Mouse (Mus musculus): ENCODE measurements around the gene Tcf25. TPM values are rescaled to one million over a fixed set of nuclear protein-coding genes. Genes with fewer than 3 reads are reported as not detected.

Tcf25 gene
- total RNA-seq, 4 experiments from 2014 or later = 466 to 571 (median 498) TPM

DNA sequence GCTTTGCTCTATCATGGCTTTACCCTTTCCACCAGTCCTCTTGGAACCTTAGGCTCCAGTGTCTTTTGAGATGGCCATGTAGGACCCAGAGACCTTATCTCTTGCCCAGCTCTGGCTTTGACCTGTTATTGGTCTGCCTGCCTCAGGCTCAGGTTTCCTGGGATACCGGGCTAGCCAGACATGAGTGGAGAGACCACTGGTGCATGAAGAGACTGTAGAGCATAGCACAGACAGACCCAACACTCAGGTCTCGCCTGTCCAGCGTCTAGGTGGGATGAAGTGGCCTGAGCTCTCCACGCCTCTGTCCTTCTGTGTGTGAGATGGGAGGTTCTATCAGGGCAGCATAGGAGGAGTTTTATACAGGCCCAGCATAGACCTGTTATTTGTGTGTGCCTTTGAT, 24.5 kb upstream of the Tcf25 start:
- DNase-seq (ENCODE audit: low spot score in 2 of 2) = no peak

DNA sequence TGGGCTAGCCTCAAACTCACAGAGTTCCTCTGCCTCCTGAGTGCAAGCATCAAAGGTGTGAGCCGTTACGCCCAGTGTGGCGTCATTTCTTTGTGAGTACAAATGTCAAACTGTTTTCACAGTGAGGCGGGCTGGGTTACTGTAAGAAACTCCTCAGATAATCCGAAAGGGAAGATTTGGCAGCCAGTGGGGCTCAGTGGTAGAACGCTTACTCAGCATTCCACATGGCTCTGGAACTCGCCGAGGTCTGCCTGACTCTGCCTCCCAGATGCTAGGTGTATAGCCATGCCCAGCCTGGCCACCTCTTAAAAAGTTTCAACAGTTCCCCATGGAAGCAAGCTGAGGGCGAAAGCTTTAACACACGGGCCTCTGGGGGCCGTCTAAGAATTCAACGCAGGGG, 21.4 kb upstream of the Tcf25 start:
- no peak for DNase-seq (ENCODE audit: low spot score in 2 of 2)

DNA sequence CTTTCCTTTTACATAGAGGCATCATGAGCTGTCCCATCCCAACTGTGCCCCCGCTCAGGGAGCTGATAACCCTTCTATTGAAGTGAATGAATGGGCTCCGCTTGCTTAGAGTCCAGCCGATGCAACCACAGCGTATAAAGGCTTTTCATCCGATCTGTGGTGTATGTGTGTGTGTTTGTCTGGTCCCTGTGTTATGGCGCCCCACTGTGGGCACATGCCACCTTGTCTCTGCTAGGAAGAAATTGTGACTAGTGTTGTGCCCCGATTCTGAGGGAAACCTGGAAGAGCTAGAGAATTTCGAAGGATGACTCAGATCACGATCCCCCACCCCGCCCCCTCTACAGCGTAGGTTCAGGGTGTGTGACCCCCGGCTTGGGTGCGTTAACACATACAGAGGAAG, 20.8 kb upstream of the Tcf25 start:
- DNase-seq (ENCODE audit: low spot score in 2 of 2) = peak in 1 of 2 experiments; percentile 36

DNA sequence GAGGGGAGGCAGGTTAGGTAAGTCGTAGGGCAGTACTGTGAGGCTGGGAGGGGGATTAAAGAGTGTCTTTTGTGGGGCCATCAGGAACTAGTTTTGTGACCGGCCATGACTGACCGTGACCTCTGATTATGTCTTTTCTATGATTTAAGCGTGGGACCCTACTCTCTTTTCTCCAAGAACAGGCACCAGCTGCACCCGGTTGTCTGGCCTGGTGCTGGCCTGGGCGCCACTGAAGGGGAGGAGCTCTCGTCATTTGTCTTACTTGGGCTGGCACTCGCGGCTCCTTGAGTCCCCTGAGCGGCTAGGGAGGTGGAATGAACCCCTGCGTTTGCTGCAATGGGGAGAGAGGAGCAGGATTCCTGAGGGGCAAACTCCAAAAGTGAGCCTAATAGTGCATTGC, 20.3 kb upstream of the Tcf25 start:
- DNase-seq (ENCODE audit: low spot score in 2 of 2) = no peak

DNA sequence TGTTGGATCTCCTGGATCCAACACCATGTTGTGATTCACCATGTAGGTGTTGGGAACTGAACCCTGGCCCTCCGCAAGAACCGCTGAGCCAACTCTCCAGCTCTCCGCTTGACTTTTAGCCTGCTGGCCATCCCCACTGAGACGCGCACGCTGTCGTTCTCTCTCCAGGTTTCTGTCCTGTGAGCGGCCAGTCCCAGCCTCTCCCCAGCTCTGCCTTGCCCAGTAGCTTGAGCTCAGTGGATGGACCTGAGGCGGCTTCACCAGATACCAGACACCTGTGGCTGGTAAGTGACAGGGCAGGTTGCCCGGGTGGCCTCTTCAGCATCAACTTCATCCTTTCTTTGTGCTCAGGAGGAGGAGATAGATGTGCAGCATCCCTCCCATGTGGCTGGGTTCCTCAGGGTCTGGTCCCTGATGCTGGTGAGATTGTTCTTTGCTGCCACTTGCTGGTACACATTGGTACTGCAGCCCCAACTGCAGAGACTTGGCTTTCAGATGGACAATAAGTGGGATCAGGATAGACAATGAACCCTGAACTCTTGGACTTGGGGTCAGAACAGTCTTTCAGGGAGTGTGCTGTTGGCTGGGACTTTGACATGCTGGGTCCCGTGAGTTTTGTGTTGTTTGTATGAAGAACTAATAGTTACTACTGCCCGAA, 12.3 kb upstream of the Tcf25 start:
- DNase-seq (ENCODE audit: low spot score in 2 of 2) = peak; percentile 48 to 88

DNA sequence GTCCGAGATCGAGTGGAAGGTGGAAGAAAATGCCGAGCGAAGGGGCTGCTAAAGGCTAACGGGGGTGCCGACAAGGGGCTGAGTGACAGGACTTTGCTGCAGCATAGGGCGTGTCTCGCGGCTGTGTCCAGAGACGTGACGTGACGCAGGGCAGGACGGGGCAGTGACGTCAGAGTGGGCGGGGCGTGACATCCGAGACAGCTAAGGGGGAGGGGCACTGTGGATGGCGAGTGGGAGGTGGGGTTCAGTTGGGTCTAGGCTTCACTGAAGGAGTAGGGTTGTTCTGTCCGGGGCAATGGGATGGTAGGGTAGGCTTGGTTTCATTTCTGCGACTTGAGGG, 656 bp downstream of the Tcf25 start:
- DNase-seq (ENCODE audit: low spot score in 2 of 2) = peak; percentile 90 to 93

DNA sequence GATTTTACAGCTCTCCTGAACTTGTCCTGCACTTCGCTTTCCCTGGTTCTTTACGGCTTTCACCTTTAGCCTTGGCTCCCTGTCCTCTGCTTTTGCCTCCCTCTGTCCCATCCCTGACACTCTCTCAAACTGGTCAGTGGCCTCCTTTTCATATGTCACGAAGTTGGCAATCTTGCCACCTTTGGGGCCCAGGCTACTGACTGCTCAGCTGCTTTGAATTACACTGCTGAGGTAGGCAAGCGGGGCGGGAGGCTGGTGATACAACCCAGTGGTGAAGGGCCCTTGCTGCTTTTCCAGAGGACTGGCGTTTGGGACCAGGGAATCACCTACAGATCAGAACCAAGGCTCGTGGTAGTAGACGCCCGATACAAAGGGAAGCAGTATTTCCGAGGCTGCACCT, 2.1 kb downstream of the Tcf25 start:
- DNase-seq (ENCODE audit: low spot score in 2 of 2) = no peak

DNA sequence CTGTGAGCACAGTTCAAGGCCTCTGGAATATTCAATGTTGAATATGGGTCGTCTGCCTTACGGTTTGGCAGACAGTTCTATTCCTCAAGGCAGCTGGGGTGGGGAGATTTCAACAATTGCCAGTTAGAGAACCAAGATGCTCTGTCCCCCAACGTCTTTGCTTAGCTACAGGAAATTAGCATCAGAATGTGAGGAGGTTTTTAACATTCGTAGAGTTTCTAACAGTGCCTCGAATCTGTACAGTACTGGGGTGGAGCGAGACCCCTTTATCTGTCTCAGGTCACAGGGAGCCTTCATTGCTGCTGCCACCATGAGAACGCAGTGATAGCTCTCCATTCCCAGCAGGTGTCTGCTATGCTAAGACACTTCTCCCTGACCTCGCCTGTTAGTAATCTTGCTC, 2.6 kb downstream of the Tcf25 start:
- no peak for DNase-seq (ENCODE audit: low spot score in 2 of 2)

DNA sequence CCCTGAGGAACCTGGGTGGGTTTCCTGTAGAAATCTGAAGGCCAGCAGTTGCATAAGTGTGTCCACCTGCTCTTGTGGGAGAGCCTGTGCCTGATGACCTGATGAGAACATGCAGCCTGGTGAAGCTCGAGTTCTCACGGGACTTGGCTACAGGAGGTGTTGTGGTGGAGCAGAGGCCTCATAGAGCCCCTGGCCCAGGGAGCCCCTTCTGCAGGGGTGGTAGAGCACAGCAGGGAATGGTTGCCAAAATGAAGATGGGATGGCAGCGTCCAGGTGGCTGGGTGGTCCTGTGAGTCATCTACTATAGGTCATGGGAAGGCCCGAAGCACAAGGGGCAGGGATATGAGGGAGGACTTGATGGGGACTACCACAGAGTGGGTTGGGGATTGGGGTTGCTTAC, 8.2 kb downstream of the Tcf25 start:
- DNase-seq (ENCODE audit: low spot score in 2 of 2) = no peak

DNA sequence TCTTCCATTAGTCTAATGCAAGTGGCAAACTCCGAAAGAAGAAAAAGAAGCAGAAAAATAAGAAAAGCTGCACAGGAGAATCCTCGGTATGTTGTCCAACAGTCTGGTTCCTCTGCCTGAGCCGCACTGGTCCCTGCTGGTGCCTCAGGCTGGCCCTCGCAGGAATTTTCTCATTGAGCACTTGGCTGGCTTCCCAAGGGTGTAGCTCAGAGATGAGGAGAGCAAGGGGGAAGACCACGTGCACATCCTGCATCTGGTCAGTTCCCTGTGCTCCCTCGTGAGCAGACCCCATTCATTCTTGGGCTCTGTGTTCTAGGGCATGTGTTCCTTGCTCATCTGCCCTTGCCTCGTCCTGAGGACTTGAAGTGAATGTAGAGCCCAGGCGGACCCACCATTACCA, 9.0 kb downstream of the Tcf25 start:
- DNase-seq (ENCODE audit: low spot score in 2 of 2) = no peak

DNA sequence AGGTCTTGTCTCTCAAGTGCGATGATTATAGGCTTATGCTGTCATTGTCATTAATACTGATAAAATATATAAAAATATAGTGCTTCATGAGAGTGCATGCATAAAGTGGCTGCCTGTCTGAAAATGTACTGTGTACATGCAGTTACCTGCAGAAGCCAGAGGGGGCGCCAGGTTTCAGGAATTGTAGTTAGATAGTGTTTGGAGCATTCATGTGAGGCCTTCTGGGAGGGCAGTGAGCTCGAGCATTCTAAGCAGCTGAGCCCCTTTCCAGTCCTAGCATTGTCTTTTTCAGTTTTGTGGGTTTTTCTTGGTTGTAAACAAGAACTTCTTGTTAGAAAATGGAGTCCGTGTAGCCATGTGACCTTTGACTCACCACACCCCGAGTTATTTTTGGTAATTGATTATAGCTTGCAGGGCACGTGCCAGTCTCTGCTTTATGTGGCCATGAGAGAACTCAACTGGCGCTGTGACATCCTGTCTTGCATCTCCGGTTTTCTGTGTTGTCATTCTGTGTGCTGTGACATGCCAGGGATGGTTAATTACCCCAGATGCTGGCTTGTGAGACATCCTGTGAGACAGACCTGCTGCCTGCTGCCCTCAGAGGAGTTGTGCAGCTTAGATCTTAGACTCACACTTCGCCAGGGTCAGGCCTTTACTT, 11.5 kb downstream of the Tcf25 start:
- DNase-seq (ENCODE audit: low spot score in 2 of 2) = no peak

DNA sequence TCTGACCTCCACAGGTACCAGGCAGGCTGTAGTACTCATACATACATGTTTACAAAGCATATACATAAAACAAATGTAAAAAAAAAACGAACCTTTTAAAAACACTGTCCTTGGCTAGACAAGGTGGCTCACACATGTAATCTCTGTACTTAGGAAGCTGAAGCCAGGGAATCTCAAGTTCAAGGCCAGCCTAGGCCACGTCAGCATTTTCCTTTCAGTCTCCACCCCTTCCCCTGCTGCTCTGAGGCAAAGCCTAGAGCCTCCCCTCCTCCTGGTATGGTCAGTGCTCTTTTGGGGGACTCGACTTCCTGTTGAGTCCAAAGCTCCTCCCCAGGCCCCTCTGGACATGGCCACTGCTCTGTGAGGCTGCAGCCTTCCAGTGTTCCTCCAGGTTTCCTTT, 13.5 kb downstream of the Tcf25 start:
- DNase-seq (ENCODE audit: low spot score in 2 of 2) = no peak

DNA sequence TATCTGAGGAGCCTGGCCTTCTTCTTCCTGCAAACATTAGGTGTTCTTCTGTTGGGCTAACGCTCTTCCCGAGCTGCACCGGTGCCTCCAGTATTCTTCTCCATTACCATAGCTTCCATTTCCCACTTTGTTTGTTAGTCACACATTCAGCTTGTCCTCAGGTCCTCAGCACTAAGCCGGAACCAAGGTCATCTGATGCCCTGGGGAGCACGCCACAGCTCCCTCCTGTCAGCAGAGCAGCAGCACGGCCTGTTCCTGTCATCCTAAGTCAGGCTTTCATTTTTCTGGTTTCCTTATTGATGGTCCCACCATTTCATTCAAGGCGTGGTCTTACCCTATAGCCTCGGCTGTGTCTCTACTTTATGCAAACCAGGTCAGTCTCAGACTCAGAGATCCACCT, 14.2 kb downstream of the Tcf25 start:
- no peak for DNase-seq (ENCODE audit: low spot score in 2 of 2)

DNA sequence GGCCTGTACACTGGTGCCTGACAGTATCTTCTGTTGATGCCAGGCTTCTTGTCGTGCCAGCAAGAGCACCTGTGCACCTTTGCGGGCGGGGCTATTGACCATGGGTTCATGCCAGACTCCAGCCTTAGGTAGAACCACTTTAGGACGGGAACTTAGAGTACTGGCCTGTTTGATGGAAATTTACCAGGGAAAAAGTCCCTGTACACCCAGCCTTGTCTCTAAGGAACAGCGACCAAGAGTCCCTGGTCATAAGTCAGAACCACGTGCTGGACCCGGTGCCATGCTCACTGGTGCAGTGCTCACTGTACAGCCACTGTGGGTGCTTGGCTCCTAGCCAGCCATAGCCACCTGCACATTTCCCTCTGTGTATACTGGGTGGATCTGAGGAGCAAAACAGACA, 15.5 kb downstream of the Tcf25 start:
- DNase-seq (ENCODE audit: low spot score in 2 of 2) = no peak

DNA sequence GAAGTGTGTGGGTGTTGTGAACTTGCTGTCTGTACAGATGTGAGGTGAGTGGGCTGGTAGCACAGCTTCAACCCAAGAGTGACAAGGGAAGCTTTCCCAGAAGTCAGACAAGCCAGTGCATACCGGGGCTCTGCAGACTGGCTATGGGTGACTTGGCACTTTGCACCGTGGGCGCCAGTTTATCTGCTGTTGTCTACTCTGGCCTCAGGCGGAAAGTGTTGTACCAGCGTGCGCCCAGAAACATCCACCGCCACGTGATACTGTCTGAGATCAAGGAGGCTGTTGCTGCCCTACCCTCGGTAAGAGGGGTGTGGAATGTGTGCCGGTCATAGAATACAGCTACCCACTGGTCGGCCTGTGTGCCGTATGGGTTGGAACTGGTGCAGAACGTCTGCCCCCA, 24.8 kb downstream of the Tcf25 start:
- DNase-seq (ENCODE audit: low spot score in 2 of 2) = no peak

DNA sequence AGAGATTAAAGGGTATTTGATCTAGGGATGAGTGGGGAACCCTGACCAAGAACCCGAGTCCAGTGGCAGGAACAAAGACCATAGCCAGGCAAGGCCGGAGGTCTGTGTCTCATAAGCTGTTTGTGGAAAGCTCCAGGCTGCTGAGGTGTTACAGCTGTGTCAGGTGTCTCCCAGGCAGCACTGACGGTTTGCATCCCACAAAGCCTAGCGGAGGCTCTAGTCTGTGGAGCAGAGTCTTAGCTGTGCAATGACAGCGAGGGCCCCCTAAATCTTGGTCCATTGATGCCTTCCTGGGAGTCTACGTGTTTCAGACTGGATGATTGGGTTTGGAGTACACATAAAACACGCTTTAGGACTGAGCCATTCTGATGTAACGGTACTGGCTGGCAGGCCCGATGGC, 28.4 kb downstream of the Tcf25 start:
- no peak for DNase-seq (ENCODE audit: low spot score in 2 of 2)

DNA sequence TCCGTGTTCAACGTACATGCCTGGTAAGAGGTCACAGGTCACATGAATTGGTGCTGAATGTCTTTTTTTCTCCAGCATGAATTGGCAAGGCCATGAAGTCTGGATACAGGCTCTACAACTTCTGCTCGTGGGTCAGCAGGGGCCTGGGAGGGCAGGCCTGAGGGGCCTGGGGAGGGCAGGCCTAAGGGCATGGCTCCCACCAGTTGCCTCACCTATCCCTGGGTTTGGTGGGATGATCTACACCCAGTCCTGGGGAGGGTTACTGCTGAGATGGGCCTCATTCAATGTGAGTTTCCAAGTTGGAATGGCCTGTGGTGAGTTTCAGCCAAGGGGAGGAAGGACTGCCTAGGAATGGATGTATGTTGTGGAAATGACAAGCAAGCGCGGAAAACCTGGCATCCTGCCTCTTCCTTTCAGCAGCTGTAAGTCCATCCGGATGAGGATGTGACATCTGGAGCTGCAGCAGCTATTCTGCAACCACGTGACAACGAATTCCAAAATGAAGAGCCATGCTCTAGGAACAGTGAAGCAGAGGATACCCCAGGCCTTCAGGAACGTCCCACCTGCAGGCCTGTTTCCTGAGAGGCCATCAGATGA, 29.3 kb downstream of the Tcf25 start:
- DNase-seq (ENCODE audit: low spot score in 2 of 2) = no peak

DNA sequence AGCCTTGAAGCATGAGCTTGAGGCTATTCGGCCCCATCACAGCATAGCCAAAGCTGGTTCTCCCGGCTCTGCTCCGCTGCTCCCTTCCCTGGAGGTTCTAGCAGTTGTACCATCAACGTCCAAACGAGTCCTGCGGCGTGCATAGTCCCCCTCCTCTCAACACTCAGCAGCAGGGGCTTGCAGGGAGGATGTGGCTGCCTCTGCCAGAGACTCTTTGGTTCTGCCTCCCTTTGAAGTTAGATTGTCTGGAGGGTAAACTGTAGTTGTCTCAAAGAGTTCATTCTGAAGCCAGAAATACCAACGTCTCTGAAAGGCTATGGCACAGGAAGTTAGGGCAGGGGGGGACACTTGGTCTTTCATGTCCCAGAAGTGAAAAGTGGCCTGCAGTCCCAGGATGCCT, 31.0 kb downstream of the Tcf25 start:
- DNase-seq (ENCODE audit: low spot score in 2 of 2) = no peak

DNA sequence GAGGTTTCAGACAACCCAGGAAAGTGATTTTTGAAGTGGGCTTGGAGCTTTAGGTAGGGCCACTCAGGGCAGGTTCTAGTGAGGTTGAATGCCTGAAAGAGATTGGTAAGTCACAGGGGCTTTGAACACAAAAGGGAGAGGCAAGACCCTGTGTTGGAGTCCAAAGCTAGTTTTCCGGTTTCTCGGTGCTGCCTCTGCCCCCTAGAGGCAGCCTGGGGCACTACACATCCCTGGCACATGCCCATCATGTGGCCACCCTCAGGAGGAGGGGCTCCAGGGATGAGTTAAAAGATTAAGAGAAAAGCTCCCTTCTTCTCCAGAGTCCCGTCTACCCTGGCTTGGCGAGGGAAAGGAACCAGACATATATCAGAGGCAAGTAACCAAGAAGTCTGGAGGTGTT, 33.2 kb downstream of the Tcf25 start, which contains the start of gene Mc1r:
TSS of gene Mc1r (plus strand) at position 322 of the 400 bp plus-strand sequence.
- peak in 1 of 2 experiments; percentile 72 for DNase-seq (ENCODE audit: low spot score in 2 of 2)

DNA sequence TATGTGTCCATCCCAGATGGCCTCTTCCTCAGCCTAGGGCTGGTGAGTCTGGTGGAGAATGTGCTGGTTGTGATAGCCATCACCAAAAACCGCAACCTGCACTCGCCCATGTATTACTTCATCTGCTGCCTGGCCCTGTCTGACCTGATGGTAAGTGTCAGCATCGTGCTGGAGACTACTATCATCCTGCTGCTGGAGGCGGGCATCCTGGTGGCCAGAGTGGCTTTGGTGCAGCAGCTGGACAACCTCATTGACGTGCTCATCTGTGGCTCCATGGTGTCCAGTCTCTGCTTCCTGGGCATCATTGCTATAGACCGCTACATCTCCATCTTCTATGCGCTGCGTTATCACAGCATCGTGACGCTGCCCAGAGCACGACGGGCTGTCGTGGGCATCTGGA, 34.1 kb downstream of the Tcf25 start:
- no peak for DNase-seq (ENCODE audit: low spot score in 2 of 2)

DNA sequence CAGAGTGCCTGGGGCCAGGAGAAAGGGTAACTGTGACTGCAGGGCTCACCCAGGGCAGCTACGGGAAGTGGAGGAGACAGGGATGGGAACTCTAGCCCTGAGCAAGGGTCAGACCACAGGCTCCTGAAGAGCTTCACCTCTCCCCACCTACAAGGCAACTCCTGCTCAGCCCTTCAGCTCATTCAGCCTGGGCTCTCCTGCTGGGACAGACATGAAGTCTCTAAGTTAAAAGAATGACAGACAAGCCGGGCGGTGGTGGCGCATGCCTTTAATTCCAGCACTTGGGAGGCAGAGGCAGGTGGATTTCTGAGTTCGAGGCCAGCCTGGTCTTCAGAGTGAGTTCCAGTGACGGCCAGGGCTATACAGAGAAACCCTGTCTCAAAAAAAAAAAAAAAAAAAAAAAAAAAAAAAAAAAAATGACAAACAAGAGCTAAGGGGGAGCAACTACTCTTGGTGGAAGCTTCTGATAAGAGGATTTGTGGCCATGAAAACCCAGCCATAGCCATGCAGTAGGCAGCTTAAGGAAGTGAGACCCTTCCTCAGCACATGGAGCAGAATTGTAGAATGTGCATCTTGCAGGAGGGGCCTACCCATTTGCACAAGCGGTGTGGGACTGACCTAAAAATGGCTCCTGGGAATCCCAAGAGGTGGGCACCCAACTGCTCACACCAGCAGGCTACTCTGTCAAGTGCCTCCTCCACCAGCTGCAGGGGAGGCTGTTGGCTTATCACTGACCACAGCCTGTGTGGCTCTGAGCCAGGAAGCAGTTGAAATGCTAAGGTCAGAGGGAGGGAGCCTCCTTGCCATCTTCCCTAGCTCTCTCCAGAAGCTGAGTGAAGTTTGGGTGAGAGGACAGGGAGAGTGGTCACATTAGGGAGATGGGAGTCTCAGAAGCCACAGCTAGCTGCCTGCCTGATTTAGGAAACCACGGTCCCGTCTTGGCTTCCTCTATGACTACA, 35.3 kb downstream of the Tcf25 start:
- no peak for DNase-seq (ENCODE audit: low spot score in 2 of 2)

DNA sequence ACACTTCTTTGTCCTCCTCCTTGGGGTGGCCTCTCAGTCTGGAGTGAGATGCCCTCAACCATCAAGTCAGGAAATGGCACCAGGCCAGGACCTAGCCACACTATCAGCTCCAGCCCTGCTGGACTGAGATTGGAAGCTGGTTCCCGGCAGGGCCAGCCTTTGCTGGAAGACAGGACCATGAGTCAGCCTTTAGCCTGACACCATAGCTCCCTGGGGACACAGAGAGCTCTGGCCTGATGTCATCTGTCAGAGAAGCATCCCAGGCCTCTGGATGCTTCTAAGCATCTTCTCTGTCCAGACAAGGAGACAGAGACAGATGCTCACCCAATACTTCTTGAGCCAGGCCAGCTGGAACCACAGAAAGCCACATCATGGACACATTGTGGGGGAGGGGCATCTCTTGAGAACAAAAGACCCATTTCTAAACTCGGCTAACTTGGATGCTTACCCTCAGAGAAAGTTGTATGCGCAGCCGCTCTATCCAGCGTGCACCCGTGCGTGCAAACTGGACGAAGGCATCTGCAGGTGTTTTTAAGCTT, 36.6 kb downstream of the Tcf25 start:
- no peak for DNase-seq (ENCODE audit: low spot score in 2 of 2)
